Mouse (Mus musculus): Measurements from ENCODE around the gene Gdpd4. TPM values are rescaled to one million over a fixed set of nuclear protein-coding genes. Genes with fewer than 3 reads are reported as not detected.

The Gdpd4 gene
- polyA plus RNA-seq, 1 experiment: not detected

GRCm38 (mm10) chr7:97972486-97972885 is 52.7 kb downstream of the Gdpd4 start:
- WGBS: 68% methylated on average over 4 of the region's 4 CpGs
- TF ChIP-seq POLR2A (IDR thresholded peaks at IDR 0.05; ENCODE audit: insufficient read depth, low read depth, low read length): no peak
- TF ChIP-seq CTCF (IDR thresholded peaks at IDR 0.05; ENCODE audit: insufficient read depth, low read depth, low read length): no peak
- Histone ChIP-seq H3K27ac (ENCODE audit: insufficient read depth, low read depth, low read length) (no peak overlapping the region), H3K4me3 (ENCODE audit: insufficient read depth, low read depth, low read length) (no peak overlapping the region), H3K4me1 (ENCODE audit: control insufficient read depth, insufficient read depth, low read length) (no peaks in the 10 kb centered on the region)

DNA sequence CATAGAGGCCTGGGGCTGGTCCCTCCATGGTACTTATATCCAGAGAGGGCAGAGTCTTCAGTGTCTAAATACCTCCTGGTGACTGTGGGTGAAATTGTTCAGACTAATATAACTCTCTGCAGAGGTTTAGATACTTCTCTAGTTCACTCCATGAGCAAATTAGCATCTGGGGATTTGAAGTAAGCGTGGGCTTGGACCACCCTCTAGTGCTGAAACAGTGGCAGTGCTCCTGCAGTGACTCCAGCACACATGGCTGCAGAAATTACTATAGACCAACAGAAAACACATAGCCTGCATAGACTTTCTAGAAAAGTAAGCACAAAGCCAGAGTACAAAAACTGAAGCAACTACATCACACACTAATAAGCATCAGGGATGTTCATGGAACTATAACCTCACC is 57.7 kb downstream of the Gdpd4 start:
- 19% methylated on average over 1 of the region's 1 CpGs for whole genome bisulfite sequencing
- no peaks in the 10 kb centered on the region for H3K4me1 ChIP-seq (ENCODE audit: control insufficient read depth, insufficient read depth, low read length)
- TF ChIP-seq POLR2A (IDR thresholded peaks at IDR 0.05; ENCODE audit: insufficient read depth, low read depth, low read length) (no peak), CTCF (IDR thresholded peaks at IDR 0.05; ENCODE audit: insufficient read depth, low read depth, low read length) (no peak)
- H3K4me3 ChIP-seq (ENCODE audit: insufficient read depth, low read depth, low read length): no peak overlapping the region
- H3K27ac ChIP-seq (ENCODE audit: insufficient read depth, low read depth, low read length): no peak overlapping the region

DNA sequence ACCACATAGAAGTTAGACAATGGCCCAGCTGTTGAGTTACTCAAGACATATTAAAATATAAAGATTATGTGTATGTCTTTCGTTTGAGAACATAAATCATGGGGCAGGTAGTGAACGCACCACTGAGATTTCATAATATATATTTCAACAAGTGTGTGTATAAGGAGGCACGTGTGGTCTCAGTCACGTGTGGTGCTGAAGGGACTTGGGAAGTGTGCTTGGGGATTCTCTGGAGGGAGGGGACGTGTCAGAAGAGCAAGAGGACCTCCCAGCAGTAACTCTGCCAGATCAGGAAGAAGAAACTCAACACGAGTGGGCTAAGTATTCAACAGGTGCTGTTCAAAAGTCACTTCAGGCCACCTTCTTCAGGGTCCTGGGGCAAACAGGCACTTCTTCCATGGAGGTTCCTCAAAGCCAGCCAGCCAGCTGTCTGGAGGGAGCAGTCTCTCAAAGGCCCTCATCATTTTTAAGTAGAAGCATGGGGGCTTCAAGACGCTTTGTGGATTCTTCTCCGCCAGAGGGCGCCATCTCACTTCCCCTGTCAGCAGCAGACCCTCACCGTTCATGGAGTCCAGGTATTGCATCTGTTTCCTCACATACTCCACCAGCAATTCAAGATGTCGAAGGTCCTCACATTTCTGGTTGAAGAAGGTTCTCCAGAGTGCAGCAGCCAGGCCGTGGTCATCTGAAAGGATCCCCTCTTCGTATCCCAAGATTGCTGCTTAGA is 64.5 kb downstream of the Gdpd4 start:
- no peaks in the 10 kb centered on the region for H3K4me1 ChIP-seq (ENCODE audit: control insufficient read depth, insufficient read depth, low read length)
- TF ChIP-seq POLR2A (IDR thresholded peaks at IDR 0.05; ENCODE audit: insufficient read depth, low read depth, low read length): no peak
- TF ChIP-seq CTCF (IDR thresholded peaks at IDR 0.05; ENCODE audit: insufficient read depth, low read depth, low read length): peak; percentile 38; the same call in 1 of the 2 replicates
- 60% methylated on average over 13 of the region's 13 CpGs for WGBS
- H3K4me3 ChIP-seq (ENCODE audit: insufficient read depth, low read depth, low read length): no peak overlapping the region
- no peak overlapping the region for H3K27ac ChIP-seq (ENCODE audit: insufficient read depth, low read depth, low read length)

GRCm38 (mm10) chr7:98002617-98003016 is 82.9 kb downstream of the Gdpd4 start:
- 91% methylated on average over 7 of the region's 7 CpGs for WGBS
- Histone ChIP-seq H3K4me1 (ENCODE audit: control insufficient read depth, insufficient read depth, low read length) (no peaks in the 10 kb centered on the region), H3K4me3 (ENCODE audit: insufficient read depth, low read depth, low read length) (no peak overlapping the region), H3K27ac (ENCODE audit: insufficient read depth, low read depth, low read length) (no peak overlapping the region)
- no peak for TF ChIP-seq POLR2A (IDR thresholded peaks at IDR 0.05; ENCODE audit: insufficient read depth, low read depth, low read length)
- TF ChIP-seq CTCF (IDR thresholded peaks at IDR 0.05; ENCODE audit: insufficient read depth, low read depth, low read length): no peak

DNA sequence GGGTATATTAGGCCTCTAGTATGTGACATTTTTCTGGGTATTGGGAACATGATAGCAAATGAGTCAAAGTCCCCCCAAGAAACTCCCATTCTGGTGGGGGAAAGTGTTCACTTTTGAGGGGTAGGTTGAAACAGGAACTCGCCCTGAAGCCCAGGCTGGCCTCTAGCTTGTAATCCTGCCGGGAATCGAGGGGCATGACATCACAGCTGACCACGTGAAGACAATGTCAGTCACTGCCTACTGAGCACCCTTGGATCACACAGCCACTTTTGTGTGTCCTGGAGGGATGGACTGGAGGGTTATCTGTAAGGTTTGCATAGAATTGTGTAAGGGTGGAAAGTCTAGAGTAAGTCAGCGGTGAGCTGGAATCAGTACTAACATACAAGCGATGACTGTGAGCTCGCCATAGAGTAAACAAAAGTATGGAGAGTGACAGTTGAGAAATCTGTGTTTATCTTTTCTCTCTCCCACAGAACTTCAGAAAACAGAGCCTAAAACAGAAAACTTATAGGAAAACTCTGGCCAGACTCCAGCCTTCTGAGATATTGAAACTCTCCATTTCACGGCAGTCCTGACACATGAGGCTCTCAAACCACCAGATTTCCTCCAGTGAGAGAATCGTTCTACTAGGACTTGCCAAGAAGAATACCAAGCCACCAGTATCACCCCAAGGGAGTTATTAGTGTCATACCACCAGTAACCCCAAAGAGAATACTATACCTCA is 128.5 kb downstream of the Gdpd4 start:
- H3K4me3 ChIP-seq (ENCODE audit: insufficient read depth, low read depth, low read length): no peak overlapping the region
- H3K27ac ChIP-seq (ENCODE audit: insufficient read depth, low read depth, low read length): no peak overlapping the region
- H3K4me1 ChIP-seq (ENCODE audit: control insufficient read depth, insufficient read depth, low read length): no peaks in the 10 kb centered on the region
- 84% methylated on average over 9 of the region's 9 CpGs for WGBS
- no peak for TF ChIP-seq POLR2A (IDR thresholded peaks at IDR 0.05; ENCODE audit: insufficient read depth, low read depth, low read length)
- no peak for TF ChIP-seq CTCF (IDR thresholded peaks at IDR 0.05; ENCODE audit: insufficient read depth, low read depth, low read length)

DNA sequence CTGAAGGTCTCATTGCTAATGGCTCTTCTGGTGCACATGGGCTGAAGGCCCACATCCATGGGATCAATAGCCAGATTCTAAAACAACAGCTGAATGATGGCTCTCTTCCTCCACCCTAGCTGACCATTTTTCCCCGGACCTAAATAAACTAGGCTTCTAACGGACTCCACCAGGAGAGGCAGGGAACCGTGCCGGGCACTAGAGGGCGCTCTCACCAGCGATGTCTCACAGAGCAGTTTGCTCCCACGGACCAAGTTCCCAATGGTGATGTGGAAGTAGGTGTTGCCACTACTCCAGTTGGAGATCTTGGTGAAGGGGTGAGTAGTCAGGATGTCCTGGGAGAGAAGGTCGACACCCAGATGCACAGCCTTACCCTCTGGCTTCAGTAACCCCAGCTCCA is 132.2 kb downstream of the Gdpd4 start:
- no peaks in the 10 kb centered on the region for H3K4me1 ChIP-seq (ENCODE audit: control insufficient read depth, insufficient read depth, low read length)
- no peak overlapping the region for H3K4me3 ChIP-seq (ENCODE audit: insufficient read depth, low read depth, low read length)
- no peak overlapping the region for H3K27ac ChIP-seq (ENCODE audit: insufficient read depth, low read depth, low read length)
- TF ChIP-seq POLR2A (IDR thresholded peaks at IDR 0.05; ENCODE audit: insufficient read depth, low read depth, low read length) (no peak), CTCF (IDR thresholded peaks at IDR 0.05; ENCODE audit: insufficient read depth, low read depth, low read length) (peak; percentile 42; the same call in 1 of the 2 replicates)
- 26% methylated on average over 8 of the region's 8 CpGs for WGBS

DNA sequence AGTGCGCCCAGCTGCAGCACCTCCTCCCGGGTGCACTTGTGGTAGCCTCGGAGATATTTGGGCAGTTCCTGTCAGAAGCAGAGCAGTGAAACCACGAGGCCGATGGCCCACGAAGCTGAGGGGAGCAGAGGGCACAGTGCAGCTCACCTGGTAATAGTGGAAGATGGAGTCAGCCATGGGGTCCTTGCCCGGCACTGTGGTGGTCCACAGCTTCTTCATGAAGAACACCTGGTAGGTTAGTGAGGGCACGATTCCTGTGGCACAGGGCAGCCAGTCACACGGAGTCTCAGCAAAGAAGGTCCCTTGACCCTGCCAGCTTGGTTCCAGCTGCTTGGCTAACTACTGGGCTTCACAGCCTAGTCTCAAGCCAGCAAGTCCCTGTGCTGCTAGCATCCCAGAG is 134.7 kb downstream of the Gdpd4 start:
- WGBS: 93% methylated on average over 9 of the region's 9 CpGs
- Histone ChIP-seq H3K27ac (ENCODE audit: insufficient read depth, low read depth, low read length) (no peak overlapping the region), H3K4me1 (ENCODE audit: control insufficient read depth, insufficient read depth, low read length) (no peaks in the 10 kb centered on the region), H3K4me3 (ENCODE audit: insufficient read depth, low read depth, low read length) (no peak overlapping the region)
- TF ChIP-seq CTCF (IDR thresholded peaks at IDR 0.05; ENCODE audit: insufficient read depth, low read depth, low read length) (no peak), POLR2A (IDR thresholded peaks at IDR 0.05; ENCODE audit: insufficient read depth, low read depth, low read length) (no peak)

DNA sequence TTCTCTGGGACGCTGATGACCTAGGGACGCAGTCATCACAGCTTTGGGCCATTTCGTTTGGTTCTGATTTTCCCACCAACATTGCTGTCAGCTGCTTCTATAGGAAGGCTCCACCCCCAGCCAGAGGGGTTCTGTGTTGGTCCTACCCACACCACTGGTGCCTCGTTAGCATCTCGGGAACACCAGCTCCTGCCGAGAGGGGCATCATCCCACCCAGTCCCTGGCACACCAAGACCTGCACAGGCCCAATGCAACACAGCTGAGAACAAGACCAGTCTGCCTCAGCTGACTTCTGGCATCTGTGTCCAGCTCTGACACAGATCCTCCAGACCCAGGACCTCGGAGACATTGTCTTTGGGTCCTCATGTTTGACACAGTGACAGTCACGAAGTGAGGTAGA is 135.2 kb downstream of the Gdpd4 start:
- H3K4me1 ChIP-seq (ENCODE audit: control insufficient read depth, insufficient read depth, low read length): no peaks in the 10 kb centered on the region
- H3K4me3 ChIP-seq (ENCODE audit: insufficient read depth, low read depth, low read length): no peak overlapping the region
- H3K27ac ChIP-seq (ENCODE audit: insufficient read depth, low read depth, low read length): no peak overlapping the region
- WGBS: 82% methylated on average over 8 of the region's 8 CpGs
- TF ChIP-seq CTCF (IDR thresholded peaks at IDR 0.05; ENCODE audit: insufficient read depth, low read depth, low read length): no peak
- no peak for TF ChIP-seq POLR2A (IDR thresholded peaks at IDR 0.05; ENCODE audit: insufficient read depth, low read depth, low read length)

GRCm38 (mm10) chr7:98066229-98066628 is 146.5 kb downstream of the Gdpd4 start:
- TF ChIP-seq CTCF (IDR thresholded peaks at IDR 0.05; ENCODE audit: insufficient read depth, low read depth, low read length) (no peak), POLR2A (IDR thresholded peaks at IDR 0.05; ENCODE audit: insufficient read depth, low read depth, low read length) (no peak)
- no peak overlapping the region for H3K4me3 ChIP-seq (ENCODE audit: insufficient read depth, low read depth, low read length)
- 88% methylated on average over 11 of the region's 11 CpGs for whole genome bisulfite sequencing
- H3K27ac ChIP-seq (ENCODE audit: insufficient read depth, low read depth, low read length): no peak overlapping the region
- H3K4me1 ChIP-seq (ENCODE audit: control insufficient read depth, insufficient read depth, low read length): no peaks in the 10 kb centered on the region

Measured in olfactory bulb, adult 2 months (tissue).